Mouse (Mus musculus): ENCODE results near the gene Pgf.
"Not testable (repeated sequence)": the region's sequence is repeated elsewhere in the genome, so short reads cannot be mapped to it uniquely, and the experiment has no call there.

Pgf gene

DNA sequence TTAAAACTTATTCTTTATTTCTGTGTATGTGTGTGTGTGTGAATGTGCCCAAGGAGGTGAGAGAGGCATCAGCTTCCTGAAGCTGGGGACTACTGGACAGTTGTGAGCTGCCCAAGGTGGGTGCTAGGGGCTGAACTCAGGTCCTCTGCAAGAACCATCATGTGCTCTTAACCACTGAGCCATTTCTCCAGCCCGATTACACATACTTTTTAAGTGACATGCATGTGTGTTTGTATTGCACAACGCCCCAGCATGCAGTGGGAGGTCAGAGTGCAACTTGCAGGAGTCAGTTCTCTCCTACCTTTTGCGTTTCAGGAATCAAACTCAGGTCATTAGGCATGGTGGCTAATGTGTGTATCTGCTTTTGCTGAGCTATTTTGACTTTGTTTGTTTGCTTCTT lies 24.6 kb downstream of the Pgf start:
- no peak for DNase-seq

DNA sequence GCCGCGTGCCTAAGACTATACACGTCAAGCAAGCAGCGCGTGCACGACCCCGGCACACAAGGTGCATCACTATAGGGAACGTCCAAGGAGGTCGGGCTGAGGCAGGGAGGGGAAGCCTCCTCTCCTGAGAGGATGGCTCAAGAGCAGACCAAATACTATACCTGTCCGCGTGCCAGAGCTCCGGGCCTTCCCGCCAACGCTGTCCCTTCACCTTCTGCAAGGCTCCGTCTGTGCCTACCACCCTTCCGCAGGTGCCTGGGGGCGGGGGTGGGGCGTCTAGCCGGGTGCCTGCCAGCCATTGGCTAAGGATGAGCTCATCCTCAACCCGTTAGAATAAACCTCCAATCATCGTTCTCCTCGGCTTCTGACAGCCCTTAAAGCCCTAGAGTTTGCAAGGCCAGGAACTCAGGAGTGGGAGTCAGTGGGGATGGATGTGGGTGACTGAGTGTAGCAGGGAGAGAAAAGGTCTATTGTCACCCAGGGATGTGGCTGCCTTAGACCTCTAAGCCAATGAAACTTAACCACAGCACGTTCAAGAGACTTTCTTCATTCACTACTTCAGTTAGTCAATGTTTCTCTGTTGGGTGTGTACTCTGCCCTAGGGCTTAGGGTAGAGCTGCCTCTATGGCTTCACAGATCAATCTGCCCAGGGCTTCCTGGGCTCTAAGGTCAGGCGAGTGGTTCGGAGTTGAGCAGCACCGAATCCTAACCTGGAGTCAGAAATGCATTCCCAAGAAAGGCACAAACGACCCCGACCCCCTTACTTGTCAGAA lies 26.4 kb downstream of the Pgf start, which contains the start of gene Rps6kl1:
Gene Rps6kl1 (minus strand): TSS at position 263 of the 773 bp plus-strand sequence.
- DNase-seq = peak; percentile 46

DNA sequence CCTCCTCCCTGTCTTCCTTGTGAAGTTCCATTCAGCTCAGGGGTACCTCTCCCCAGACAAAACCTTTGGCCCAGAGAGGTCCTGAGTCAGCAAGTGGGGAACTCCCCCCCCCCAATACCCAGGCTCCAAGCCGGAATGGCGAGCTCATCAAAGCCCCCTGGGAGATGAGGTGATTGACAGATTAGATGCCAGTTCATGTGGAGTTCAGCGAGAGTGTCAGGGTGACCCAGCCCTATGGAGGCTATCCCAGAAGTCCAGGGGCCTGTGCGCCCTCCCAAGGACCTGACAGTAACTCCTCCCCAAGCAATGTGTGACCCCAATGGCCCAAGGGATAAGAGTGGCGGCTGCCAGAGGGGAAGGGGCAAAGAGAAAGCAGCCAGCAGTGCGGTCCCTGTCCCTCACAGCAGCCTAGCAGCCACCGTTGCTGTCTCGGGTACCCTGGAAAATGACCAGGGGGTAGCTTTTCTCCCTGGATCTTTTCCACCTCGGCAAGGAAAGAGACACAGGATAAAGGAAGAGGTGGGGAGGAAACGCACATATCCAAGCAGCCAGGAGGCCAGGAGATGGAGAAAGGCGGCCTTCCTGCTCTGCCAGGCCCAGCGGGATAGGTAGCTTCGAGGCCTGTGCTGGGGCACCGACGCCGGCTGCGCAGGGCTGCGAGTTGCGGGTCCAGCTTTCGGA lies 27.1 kb downstream of the Pgf start:
- DNase-seq = no peak

DNA sequence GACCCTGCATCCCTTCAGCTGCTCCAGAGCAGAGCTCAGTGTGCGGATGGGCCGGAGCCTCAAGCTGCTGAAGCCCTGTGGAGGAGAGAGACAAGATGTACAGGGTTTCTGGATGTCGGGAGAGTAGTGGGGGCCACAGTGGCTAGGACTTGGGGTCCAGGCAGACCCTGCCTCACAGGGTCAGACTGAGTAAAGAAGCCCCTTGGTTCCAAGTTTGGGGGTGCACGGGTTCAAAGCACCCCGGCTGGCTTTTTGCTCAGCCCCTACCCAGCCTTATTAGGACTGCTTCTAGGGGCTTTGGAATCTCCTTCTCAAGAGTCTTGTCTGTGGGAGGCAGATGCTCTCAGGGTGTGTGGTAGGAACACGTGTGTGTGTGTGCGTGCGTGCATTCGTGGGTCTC lies 30.7 kb downstream of the Pgf start:
- no peak for DNase-seq

DNA sequence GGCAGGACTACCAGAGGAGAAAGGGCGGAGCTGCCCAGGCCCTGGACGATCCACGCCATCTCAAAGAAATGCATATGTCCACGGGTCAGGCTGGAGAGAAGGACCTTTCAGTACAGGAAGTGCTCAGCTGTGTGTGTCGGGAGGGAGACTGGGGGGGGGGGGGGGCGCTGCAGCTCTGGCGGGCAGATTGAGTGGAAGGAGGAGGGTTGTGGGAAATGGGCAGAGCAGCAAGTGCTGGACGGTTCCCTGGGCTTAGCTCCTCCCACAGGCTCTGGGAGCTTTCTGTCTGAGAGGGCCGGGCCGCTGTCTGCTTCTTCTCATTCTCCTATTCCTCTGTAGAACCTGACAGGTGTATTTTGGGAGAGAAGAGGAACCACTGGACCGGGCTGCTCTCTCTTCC lies 31.2 kb downstream of the Pgf start:
- DNase-seq = peak; percentile 72

DNA sequence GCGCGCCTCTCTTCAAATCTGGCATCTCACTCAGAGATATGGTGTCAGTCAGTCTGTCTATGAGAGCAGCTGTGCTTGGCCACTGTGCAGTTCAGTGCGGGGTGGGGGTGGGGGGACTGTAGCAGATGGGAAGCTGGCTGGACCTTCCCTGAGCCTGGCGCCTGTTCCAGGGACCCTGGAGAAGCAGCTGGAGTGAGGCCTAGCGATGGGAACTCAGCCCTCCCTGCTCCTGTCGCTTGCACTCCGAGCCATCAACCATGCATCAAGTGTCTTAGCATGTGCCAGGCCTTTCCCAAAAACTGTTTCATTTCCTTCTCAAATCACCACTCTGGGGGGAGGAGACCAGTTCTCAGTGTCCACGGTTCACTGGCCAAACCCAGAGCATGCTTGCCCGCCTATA lies 32.0 kb downstream of the Pgf start:
- DNase-seq = peak; percentile 70

DNA sequence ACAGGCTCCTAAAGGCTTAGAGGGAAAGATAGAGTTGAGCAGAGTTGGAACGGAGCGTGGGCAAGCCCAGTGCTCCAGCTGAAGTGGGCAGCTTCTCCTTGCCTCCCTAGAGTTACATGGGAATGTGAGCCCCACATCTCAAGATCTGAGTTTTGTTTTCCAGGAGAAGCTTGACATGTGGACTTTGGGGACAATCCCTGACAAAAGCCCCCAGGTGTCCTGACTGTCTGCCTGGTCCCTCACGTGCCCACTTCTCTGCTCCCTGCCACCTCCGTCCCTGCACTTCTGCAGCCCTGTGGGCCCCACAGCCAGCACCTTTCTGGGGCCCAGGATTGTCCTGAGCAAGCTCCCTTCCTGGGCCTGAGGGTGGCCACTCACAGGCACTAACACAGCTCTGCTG lies 32.8 kb downstream of the Pgf start:
- no peak for DNase-seq

DNA sequence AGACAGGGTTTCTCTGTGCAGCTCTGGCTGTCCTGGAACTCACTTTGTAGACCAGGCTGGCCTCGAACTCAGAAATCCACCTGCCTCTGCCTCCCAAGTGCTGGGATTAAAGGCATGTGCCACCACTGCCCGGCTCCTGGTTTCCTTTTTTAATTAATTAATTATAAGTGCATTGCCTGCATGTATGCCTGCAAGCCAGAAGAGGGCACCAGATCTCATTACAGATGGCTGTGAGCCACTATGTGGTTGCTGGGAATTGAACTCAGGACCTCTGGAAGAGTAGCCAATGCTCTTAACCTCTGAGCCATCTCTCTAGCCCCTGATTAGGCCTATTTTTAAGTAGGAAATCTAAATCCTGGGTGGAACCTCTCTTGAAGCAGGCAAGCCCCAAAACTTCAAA lies 33.3 kb downstream of the Pgf start:
- DNase-seq = not testable (repeated sequence)

DNA sequence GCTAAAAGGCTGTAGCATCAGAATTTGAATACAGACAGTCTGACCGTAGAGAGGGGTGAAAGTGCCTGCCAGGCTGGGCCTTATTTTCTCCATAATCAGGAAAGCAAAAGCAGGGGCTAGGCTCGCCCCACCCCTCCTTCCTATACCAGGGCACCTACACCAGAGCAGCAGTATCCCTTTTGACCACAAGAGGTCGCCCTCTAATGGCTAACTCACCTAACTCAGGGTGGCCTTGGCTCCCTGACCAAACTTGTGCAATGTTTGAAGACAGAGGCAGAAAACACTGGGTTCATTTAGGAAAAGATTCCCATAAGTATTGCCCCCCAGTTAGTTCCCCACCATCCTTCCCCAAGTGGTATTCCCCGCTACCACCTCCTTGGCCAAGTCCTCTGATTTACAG lies 34.8 kb downstream of the Pgf start:
- peak; percentile 90 for DNase-seq

DNA sequence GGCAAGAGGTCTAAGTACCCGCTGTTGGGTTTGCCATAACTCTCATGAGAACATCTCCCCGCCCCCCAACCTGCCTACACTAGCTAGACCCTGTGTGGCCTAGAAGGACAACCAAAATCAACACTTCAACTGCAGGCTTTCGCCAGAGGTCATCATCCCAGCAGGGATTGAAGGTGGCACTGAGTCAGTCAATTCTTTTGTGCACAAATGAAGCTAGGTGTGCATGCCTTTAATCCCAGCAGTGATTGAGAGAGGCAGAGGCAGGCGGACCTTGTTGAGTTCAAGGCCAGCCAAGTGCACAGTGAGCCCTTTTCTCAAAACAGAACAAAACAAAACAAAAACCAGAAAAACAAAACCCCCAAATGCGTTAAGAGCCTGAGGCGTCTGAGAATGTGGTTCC lies 36.5 kb downstream of the Pgf start:
- no peak for DNase-seq

DNA sequence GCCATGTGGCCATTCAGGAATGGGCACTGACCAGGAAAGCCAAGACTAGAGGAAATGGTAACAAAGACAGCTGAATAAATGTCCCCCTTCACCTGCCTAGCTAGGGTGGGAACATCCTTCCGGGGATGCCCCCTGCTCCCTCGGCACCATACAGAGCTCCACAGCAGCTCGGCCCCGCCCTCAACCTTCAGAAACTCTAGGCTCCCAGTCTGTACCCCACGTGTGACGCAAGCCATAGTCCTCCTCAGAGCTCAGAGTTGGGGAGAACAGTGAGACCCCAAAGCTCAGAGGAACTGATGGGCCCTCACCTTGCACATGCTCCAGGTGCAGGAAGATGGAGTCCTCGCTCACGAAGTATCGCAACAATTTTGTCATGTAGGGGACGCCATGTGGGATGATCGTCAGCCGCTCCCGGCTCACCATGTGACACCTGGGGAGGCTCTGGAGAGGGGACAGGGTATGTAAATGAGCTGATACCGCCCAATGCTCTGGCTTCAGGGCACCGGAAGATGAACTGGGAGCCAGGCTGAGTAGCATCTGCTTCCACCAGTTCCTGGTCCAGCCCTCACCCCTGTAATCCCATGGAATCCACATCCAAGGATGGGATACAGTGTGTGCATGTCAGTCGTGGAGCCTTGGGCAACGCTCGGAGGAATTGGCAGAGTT lies 37.4 kb downstream of the Pgf start:
- no peak for DNase-seq

DNA sequence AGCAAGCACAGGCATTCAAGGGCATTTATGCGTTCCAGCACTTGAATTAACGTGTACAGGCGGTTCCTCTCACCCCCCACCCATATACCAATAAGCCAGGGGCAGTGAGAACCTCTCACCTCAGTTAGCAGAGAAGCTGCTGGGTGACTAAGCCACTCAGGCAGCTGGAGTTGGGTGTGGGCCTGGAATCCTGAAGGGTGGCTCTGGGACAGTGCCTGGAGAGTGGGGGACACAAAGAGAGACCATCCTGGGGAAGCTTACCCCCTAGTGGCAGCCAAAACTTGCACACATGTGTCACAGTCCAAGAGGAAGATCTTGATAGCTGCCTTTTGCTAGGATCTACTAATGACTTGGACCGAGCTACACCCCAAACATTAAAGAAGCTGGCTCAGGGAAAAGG lies 41.0 kb downstream of the Pgf start:
- DNase-seq = no peak

DNA sequence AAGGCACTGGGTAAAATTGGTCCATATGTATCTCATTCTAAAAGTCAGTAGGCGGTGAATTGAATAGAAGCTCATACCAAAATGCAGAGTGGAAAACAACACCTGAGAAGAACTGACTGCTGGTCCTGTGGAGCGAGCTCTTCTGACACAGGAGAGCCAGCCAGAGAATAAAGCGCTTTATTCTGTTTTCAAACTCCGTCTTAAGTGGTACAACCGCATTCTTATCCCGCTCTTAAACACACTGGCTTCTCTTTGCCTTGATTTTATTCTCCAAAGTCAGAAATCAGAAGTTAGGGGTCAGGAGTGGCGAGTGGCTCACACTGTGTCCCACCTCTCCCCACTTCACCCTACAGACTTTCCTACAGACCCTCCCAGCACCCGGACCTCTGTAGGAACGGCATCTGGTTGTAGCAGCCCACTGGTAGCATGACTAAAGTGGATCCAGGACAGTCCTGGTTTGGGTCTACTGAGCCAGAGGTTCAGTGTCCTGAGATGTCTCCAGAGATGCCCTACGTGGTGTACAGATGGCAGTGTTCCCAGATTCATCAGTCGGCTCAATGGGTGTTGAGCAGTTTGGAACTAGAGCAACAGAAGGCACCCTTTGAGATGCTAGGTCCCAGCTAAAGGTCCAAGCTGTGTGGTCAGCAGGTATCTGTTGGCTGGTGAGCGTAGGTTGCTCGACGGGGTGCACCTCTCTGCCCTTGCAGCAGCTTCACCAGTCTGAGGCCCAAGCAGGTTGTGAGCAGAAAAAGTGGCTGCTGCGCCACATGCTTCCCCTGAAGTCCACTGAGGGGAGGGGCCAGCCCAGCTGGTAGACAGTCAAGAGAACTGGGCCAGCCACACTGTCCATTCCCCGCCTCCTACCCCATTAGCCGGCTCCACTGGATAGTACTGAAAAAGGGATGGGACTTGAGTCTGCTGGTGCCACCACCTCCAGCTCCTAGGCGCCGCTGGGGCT lies 41.8 kb downstream of the Pgf start:
- peak; percentile 65 for DNase-seq

DNA sequence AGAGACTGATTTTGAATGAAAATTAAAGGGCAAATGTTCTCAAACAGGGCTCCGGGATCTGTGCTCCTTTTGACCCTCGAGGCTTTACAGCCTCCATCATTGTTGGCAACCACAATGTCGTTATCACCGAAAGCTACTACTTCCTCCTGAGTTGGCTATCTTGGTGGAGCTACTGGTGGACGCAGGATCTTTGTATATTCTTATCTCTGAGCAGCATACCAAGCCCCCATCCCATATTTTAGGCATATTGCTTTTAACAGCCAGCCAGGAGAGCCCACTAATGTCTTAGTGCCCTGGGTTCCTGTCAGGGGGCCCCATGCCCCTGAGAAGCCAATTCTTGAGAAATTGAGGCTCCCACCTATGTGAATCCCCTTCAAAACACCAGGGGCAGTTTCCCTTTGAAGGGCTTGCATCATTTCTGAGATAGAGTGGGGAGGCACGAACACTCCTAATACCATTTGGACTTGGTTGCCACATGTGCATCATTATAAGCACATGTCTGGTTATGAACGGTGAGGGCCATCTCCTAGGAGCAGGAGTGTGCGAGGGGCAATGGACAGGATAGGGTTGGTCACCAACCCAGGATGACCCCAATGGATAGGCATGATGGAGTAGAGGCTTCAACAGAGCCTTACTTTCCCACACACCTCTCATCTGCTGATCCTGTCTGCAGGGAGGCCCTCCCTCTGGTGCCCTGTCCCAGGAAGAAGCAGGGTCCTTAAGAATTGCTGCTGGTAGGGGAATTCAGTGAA lies 43.4 kb downstream of the Pgf start:
- no peak for DNase-seq

DNA sequence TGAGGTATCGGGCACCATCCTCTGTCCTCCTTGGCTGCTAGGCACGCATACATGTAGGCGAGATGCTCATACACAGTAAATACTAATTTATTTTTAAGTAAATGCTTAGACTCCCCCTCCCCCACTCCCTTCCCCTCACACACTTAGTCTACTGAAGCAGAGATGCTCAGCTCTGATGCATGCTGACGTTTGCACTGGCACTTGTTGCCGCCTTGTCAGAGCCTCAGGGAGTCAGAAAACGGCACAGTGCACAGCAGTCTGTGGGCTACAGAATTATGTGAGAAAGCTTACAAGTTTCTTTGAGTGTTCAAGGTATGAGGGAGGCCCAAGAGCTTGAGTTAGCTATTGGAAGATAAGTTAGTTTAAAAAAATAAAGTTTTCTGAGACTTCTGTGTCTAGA lies 46.2 kb downstream of the Pgf start:
- DNase-seq = no peak

DNA sequence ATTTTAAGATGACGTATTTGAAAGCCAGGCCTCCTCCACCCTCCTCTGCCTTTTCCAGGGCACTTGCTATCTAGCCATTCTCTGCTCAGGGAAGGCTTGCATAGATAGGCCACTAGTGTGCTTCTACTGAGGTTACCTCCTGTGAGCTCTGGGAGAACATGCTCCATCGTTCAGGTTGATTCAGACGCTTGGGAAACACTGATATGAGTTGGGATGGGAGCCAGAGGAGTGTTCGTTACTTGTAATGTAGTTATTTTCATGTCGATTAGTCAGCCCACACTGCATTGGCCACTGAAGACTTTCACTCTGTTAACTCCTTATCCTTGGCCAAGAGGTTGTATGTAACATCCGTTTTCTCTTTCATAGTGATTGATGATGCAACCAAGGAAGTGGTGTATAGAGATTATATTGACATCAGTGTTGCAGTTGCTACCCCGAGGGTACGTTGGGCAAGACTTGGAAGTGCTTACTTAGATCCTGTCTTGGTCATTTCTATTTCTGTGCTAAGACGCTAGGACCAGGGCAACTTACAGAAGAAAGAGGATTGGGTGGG lies 48.1 kb downstream of the Pgf start:
- no peak for DNase-seq

DNA sequence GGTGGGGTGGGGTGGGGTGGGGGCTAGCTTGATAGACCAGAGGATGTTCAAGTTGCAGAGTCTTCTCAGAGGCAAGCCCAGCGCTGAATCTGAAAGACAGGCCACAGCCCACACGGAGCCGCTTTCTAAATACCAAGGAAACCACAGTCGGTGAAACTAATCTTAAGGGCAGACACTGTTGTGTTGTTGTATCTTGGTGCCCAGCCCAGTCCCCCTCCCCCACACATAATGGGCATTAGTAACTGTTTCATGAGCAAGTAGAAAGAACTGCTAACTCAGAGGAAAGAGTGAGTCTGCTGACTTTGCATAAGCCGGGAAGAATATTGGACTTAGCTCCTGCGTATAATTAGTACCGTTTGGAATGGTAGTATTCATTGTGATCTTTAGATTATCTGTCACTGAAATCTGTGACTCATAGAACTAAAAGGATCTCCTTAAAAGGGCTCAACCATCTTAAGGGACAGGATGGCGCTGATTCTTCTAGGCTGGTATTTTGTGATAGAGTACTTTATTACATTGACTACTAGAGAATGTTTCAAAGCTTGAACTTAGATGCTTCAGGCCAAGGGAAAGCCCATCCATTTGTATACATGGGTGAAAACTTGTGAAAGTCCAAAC lies 50.5 kb downstream of the Pgf start:
- no peak for DNase-seq

DNA sequence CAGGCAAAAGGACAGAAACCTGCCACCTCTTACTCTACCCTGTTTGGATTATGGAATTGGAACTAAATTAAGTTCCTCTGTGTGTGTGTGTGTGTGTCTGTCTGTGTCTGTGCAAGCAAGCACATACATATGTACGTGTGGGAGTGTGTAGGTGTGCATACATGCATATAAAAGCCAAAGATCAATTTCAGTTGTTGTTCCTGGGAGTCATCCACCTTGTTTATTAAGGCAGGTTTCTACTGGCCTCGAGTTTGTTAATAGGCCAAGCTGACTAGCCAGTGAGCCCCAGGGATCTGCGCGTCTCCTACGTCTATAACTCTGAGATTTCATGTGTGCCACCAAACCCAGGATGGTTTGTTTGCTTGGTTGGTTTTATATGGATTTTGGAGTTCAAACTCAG lies 52.8 kb downstream of the Pgf start:
- no peak for DNase-seq

DNA sequence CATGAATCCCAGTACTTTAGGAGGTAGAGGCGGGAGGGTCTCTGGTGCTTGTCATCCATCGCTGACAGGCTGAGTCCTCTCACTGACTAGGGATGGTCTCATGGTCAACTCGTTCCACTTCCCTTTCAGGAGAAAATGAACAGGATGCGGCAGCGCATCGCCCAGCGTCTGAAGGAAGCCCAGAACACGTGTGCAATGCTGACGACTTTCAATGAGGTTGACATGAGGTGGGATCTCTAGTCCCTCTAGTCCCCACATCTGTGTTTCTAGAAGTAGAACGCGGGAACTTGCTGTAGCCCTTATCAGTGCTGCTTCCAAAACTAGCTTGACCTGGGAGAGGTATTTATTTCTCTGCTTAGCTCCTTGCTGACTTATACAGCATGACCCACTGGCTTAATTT lies 53.9 kb downstream of the Pgf start:
- DNase-seq = no peak

DNA sequence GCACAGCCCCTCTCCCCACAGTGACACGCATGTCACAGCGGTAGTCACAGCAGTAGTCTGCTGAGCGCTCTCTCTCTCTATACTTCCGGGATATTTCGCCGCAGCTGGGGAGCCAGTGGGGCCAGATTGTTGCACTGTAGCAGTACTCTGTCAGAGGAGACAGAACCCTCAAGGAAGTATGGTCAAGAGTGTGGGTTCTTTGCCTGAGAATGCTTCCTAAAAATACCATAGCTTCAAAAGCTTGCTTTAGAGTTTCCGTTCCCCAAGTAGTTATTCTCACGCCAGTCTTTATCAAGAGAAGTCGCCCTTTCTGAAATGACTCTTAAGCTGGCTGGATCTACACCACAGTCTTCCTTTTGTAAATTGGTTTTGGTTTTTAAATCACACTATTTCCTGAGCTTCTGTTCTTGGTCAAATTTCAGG lies 54.5 kb downstream of the Pgf start:
- no peak for DNase-seq

DNA sequence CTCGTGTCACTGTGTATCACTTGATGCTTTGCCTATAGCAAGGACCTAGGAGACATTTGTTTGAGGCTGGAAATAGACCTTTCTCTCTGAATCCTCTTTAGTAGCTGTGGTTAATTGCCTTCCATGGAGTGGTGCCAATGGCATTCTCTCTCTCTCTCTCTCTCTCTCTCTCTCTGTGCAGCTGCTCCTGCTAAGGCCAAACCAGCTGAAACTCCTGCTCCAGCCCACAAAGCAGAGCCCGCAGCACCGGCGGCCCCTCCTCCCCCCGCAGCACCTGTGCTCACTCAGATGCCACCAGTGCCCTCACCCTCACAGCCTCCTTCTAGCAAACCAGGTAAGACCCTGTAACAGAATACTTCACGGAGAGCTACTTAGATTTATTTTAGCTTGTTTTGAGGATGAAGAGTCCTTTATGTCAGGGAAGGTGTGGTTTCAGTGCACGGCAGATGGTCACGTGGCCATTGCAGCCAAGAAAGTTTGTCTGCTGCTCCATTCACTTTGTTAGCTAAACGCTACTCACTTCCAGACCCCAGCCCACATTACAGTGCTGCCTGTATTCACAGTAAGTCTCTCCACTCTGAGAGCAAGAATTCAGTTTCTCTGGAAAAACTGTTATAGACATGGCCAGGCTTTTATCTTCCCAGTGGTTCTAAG lies 55.7 kb downstream of the Pgf start:
- DNase-seq = no peak

Data from lung, postnatal 10 days (tissue).